Mouse (Mus musculus) MEL (cell line): ENCODE data around the gene Wbp2.

Experiments
- CTCF ChIP-seq, 3 experiments: IDR thresholded peaks in 2 of 3; conservative IDR thresholded peaks in 1 of 3; 2 replicates each; pipeline ENCODE4 v1.5.1; 2011 to 2012; ENCODE audit warnings: low read length in 3 of 3, low read depth in 2 of 3, mild to moderate bottlenecking in 2 of 3, improper control_type of control experiment in 1 of 3, inconsistent platforms in 1 of 3, mixed read lengths in 1 of 3, moderate library complexity in 1 of 3; ENCODE audit not compliant: control insufficient read depth in 1 of 3, insufficient read depth in 1 of 3, poor library complexity in 1 of 3, severe bottlenecking in 1 of 3
- EP300 ChIP-seq, 2 experiments: IDR thresholded peaks; 2 replicates each; pipeline ENCODE4 v1.6.1; 2011; ENCODE audit warnings: improper control_type of control experiment in 2 of 2, low read length in 2 of 2, low read depth in 1 of 2, mild to moderate bottlenecking in 1 of 2
- KAT2A ChIP-seq: conservative IDR thresholded peaks from 2 replicates; pipeline ENCODE4 v1.6.1; 2012; ENCODE audit warnings: low read depth, low read length, improper control_type of control experiment, inconsistent platforms
- MYC ChIP-seq: IDR thresholded peaks from 2 replicates; pipeline ENCODE4 v1.6.1; 2011; ENCODE audit warnings: low read depth, mild to moderate bottlenecking, low read length, improper control_type of control experiment, moderate library complexity

DNA sequence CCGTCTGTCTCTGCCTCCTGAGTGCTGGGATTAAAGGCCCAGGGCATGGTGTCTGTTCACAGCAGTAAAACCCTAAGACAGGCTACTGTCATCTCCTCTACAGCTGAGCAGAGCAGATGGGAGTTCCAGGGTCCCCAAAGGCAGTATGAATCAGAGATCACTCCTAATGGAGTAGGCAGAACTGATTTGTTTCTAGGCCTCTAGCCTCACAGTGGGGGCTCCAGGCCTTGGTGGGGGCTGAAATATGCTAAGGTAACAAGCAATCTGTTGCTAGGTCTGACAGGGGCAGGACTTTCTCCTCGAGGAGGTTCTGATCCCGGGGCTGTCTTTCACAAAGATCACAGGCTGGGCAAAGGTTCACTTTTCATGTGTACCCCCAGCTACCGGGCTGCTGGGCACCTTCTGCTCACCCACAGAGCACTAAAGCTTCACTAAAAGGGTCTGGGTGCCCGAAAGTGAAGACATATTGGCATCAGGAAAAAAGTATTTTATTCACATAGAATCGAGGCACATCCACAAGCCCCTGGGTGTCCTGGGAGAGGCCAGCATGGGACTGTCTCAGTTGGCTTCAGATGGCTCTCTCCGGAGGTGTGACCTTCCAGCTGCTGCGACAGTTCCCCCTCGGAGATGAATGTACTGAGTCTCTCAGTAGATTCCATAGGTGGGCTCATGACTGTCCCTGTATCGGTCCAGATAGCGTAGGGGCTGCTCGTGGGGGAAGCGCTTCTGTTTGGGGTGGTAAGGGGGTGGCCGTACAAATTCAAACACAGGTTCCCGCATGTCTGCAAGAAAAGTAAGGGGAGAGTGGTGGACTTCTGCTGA, 44.8 kb upstream of the Wbp2 start:
- TF ChIP-seq EP300 (IDR thresholded peaks at IDR 0.05; ENCODE audit: low read depth in 1 of 2, low read length in 2 of 2) (no peak), KAT2A (no peak), MYC (no peak), CTCF (IDR thresholded peaks at IDR 0.05 in 2 of 3, conservative IDR thresholded peaks at IDR 0.05 in 1 of 3; ENCODE audit: control insufficient read depth in 1 of 3, insufficient read depth in 1 of 3, low read depth in 2 of 3, low read length in 3 of 3, poor library complexity in 1 of 3, severe bottlenecking in 1 of 3) (no peak)
